Mouse (Mus musculus) c-Kit-positive CD71-positive TER-119-negative erythroid progenitor cells, embryonic 14.5 days (primary cell): ENCODE data around the gene Zfp128.
A peak's percentile ranks its signal among the peaks of the same experiment; 100 is the strongest.
"Not testable (repeated sequence)": the region's sequence is repeated elsewhere in the genome, so short reads cannot be mapped to it uniquely, and the experiment has no call there.

Source experiments
- DNase-seq: peaks from one replicate; pipeline ENCODE4 v3.0.0-alpha.2; 2013; ENCODE audit warnings: low read depth

The Zfp128 gene

DNA sequence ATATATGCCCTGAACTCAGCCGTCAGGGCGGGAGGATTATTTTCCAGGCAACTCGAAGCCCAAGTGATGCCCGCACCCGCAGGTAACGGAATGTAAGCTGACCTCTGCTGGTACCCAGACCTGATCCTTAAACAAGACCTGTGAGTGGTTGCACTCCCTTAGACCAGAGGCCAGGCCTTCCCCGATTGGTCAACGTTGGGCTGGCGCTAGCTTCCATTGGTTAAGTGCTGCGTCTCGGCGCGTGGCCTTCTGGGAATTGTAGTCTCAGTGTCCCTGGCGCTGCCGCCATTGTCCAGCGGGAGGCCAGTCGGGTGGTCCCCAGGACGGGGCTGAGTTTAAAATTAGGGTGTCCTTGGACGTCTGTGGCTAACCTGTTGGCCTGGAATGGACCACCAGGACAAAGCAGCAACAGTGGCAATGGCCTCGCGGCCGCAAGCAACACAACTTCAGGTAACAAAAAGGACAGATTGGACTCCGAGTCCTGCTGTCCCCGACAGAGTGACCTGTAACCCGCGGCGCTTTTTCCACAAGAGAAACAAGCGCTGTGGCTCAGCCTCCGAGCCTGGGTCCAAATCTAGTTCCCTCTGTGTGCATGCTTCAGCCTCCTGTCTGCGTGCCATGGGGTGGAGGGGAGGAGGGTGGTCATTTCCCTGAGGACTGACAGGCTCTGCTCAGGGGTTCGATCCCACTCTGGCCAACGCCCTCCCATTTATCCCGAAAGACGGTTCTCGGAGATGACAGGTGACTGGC is at the start of gene Zfp128:
TSS of gene Zfp128 (plus strand) at position 267 of the 750 bp plus-strand sequence.
- peak; percentile 94 for DNase-seq

DNA sequence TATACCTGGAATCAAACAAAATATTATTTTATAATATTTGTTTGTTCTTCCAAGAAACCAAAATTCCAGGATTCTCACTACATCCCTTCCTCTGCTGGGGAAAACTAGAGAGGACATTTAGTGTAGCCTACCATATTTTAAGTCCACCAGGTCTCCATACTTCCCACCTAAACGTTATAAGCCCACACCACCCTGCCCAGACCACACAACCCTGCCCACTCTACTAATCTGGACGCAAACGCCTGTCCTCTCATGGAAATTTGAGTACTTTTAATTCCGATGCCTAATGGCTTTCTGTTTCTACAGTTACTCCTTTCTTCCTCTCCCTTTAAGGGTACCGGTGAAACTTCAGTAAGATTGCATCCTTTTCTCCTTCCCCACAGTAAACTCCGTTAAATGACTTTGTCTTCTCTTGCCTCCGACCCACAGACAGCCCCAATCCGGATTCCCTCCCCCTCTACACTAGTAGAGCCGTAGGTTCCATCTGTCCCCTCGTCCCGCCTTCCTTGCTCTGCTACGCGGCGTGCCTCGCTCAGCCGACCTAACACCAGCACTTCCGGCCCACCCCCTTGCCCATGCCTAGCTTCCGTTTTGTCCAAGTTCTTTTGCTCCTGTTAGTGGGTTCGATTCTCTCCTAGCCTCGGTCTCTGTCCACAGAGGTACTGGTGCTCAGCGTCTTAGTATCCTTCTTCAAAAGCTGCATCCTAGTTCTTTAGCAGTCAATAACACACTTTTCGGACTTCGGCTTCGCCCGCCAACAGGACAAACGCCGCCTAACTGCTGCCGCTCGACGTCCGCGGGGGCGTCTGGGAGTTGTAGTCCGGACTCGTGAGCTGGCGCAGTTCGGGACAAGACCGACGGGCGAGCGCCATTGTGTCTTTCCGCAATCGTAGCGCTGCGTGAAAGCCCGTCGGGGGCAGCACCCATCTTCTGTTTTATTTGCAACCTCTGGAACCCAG is 46.5 kb upstream of the Zfp128 start, which contains the start of gene Zfp110:
TSS of gene Zfp110 (plus strand) at position 600 of the 959 bp plus-strand sequence.
- DNase-seq = peak; percentile 81

DNA sequence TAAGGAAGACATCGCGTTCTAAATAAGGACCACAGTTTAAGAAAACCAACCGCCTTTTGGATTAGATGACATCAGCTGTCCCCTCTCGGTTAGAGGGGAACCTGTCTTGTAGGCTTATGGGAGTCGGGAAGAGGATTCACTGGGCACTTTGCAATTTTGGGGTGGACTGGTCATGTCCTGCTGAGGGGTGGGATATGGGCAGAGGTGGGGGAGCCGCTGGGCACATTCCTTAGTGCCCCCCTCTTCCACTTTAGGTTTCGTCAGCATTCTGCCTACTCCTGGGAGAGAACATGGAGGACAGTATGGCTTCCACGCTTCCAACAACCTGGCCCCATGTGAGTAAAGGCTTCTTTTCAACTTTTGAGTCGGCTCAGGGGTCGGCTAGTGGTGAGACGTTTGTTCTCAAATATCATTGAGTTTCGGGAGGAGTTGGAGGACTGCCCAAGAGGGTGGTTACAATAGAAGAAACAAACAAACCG is 45.7 kb upstream of the Zfp128 start:
- DNase-seq = no peak

- no peak for DNase-seq
Measured at GRCm38 (mm10) chr7:12835779-12836178, 45.2 kb upstream of the Zfp128 start.

GRCm38 (mm10) chr7:12874301-12874700 is 6.7 kb upstream of the Zfp128 start:
- DNase-seq = peak; percentile 40

DNA sequence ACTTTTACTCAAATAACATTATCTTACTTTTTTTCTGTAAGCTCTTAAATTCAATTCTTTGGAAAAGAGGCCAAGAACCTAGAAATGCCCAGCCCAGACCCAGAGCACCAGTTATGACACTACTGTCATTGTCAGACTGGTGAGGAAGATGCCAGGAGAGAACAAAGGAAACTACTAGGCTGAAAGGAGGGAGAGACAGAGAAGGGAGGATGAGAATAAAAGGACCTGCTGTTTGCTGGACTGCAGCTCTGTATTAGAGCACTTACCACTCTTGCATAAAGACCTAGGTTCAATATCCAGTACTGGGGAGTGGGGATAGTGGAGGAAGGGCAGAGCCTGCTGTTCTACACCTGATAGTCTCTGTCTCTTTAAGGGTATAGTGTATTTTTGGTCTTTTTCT is 941 bp upstream of the Zfp128 start:
- DNase-seq = no peak

DNA sequence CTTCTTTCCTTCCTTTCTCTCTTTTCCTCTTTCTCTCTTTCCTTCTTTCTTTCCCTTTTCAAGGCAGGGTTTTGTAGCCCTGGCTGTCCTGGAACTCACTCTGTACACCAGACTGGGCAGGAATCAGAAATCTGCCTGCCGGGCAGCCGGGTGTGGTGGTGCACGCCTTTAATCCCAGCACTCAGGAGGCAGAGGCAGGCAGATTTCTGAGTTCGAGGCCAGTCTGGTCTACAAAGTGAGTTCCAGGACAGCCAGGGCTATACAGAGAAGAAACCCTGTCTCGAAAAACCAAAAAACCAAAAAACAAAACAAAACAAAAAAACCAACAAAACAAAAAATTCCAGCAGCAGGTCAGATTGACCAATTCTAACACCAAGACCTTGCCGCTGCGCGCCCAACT is 480 bp upstream of the Zfp128 start:
- DNase-seq = not testable (repeated sequence)

DNA sequence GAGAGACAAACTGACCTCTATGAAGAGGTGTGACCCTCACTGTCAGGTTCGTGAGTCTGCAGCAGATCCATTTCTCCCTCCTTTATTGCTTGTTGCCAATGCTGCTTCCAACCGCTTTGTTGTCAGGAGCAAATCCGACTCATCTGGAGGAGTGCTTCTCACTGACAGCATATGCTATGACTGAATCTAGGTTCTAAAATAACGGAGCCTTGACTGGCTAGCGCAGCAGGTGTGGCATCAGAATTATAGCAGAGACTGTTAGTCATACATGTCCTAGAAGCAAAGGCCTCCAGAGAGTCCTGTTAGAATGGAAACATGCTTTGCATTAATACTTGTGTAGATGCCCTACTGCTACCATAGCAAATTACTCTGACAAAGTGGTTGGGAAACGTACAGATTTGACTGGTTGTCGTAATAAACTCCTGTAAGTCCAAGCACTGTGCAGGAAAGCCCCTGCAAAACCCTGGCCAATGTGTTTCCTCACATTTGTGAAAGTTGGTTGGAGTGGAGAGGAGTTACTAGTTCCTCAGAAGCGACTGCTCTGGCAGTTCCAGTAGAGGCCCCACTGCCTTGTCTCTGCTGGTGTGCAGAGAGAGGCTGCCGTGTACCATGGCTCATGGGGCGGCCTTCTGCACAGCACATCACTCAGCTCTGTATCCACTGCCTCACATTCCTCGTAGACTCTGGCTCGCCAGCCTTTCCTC is 5.7 kb downstream of the Zfp128 start:
- no peak for DNase-seq

- no peak for DNase-seq
Measured at GRCm38 (mm10) chr7:12887585-12887984, 6.6 kb downstream of the Zfp128 start.

DNA sequence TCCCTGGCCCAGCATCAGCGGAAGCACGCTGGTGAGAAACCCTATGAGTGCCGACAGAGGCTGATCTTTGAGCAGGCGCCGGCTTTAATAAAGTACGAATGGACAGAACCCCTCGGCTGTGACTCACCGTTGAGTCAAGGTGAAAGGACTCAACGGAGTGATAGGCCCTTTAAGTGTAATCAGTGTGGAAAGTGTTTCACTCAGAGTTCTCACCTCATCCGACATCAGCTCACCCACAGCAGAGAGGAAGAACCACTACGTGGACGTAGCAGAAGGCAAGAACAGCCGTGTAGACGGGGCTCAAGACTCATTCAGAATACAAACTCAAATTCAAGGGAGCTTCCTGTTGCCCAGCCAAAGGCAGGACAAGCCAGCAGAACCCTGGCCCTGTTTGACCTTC is 10.0 kb downstream of the Zfp128 start:
- no peak for DNase-seq

GRCm38 (mm10) chr7:12891334-12891733 is 10.4 kb downstream of the Zfp128 start:
- DNase-seq = no peak

DNA sequence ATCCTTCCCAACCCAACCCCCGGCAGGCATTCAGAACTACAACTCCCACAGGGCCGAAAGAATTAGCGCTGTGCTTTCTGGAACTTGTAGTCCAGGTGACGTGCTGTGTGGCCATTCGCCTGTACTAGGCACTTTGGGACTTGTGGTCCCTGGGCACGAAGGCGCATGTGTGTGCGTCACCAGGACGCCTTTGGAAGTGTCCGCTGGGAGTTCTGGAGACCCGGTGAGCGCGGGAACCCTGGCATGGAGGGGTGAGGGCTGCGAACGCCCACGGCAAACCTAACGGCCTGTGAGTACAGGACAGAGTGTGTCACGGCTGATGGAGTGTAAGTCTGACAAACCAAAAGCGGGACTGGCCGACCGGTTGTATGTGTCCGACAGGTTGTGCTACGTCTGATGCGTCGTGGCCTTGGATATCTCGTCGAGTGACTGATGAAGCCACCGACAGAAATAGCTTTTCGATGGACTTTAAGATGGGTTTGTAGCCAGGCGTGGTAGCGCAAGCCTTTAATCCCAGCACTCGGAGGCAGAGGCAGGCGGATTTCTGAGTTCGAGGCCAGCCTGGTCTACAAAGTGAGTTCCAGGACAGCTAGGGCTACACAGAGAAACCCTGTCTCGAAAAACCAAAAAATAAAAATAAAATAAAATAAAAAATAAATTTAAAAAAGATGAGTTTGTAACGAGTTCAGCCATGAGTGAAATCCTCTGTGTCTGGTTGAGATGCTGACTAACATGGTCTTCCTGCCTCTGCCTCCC is 16.9 kb downstream of the Zfp128 start, which contains the start of gene Zscan22:
TSS of gene Zscan22 (plus strand) at position 161 of the 756 bp plus-strand sequence.
- DNase-seq = peak; percentile 87

- no peak for DNase-seq
Measured at GRCm38 (mm10) chr7:12901517-12901916, 20.5 kb downstream of the Zfp128 start.

DNA sequence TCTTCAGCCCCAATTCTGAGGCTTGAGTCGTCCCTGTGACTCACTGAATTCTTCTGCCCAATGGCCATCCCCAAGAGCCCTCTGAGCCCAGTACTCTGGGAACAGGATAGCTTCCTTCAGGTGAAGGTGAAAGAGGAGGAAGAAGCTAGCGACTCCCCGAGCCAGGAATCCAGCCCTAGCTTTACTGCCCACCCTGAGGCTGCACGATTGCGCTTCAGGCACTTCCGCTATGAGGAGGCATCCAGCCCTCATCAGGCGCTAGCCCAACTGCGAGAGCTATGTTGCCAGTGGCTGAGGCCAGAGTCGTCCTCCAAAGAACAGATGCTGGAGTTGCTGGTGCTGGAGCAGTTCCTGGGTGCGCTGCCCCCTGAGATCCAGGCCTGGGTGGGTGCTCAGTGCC is 22.6 kb downstream of the Zfp128 start:
- no peak for DNase-seq

- DNase-seq = no peak
Measured at GRCm38 (mm10) chr7:12905146-12905545, 24.2 kb downstream of the Zfp128 start.

DNA sequence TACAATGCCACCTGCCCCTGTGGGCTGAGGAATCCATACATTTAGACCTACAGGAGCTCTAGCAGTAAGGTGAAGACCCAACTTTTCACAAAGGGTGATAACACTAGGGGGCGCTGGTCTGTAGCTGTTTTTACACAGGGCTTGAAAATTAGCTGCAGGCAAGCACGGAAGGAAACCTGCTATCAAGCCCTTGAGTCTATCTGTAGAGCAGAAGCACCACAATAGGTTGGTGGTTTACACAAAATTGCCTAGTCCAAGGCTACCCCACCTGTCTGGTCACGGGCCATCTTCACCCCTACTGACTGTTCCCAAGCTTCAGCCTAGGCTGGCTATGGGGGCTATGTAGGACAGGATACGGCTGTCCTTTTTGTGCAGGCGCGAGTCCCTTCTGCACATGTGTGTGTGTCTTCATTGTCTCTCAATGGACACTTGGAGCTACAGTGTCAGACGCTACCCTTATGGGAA is 28.6 kb downstream of the Zfp128 start:
- DNase-seq = peak; percentile 93

GRCm38 (mm10) chr7:12910181-12910668 is 29.2 kb downstream of the Zfp128 start:
- peak; percentile 77 for DNase-seq

- no peak for DNase-seq
Measured at GRCm38 (mm10) chr7:12913556-12913955, 32.6 kb downstream of the Zfp128 start.

- DNase-seq = not testable (repeated sequence)
Measured at GRCm38 (mm10) chr7:12920495-12920894, 39.5 kb downstream of the Zfp128 start.

DNA sequence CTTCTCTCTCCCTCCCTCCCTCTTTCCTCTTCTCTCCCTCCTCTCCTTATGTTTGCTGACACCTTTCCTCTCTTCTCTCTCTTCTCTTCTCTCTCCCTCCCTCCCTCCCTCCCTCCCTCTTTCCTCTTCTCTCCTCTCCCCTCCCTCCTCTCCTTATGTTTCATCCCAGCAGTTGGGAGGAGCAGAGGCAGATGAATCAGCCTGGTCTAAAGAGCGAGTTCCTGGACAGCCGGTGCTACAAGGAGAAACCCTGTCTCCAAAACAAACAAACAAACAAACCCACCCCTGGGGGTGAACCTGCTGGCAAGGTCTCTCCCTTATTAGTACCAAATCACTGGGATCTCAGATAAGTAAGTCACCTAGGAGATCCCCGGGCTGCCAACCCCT is 40.3 kb downstream of the Zfp128 start:
- DNase-seq = no peak
